Mouse (Mus musculus) spleen, postnatal 0 days (tissue): Measurements from ENCODE around the gene Nop56. TPM values are rescaled to one million over a fixed set of nuclear protein-coding genes. Genes with fewer than 3 reads are reported as not detected.

ENCODE experiments used
- polyA plus RNA-seq: library from polyadenylated mRNA; unstranded; fragments of >200 nt; fragmentation: Nextera tagmentation; extraction: Ambion mirVana; gene quantifications from 2 replicates; pipeline ENCODE4 v1.2.1, GENCODE M21; 2015

The Nop56 gene
- 207 and 228 TPM in 2 replicates for polyA plus RNA-seq

DNA sequence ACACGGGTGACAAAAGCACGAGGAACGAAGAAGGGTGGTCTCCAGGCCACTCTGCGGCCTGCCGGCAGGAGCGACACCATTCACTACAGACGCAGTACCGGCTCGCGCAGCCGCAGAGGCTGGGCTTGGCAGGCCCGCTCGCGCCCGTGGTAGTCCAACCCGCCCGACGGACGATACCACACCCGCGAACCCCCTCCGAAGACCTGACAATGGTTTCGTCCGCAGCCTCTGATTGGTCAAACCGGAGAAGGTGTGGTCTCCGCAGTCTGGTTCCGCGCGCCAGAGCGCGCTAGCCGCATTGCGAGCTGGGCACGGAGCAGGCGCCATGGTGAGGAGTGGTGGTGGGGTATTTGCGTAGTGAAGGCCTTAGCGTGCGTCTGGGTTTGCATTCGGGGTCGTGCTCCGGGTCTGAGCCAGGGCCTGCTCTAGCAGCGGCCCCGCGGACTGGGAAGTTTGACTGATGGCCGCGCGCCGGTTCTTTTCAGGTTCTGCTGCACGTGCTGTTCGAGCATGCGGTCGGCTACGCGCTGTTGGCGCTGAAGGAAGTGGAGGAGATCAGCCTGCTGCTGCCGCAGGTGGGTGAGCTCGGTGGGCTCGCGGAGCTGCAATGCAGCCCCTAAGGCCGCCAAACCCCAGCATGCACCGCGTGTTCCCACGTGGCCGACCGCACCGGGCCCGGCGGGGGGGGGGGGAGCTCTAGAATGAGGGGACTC, at the start of gene Nop56:
Gene Nop56, plus strand, starts transcription at position 282 of the 713 bp plus-strand sequence.

DNA sequence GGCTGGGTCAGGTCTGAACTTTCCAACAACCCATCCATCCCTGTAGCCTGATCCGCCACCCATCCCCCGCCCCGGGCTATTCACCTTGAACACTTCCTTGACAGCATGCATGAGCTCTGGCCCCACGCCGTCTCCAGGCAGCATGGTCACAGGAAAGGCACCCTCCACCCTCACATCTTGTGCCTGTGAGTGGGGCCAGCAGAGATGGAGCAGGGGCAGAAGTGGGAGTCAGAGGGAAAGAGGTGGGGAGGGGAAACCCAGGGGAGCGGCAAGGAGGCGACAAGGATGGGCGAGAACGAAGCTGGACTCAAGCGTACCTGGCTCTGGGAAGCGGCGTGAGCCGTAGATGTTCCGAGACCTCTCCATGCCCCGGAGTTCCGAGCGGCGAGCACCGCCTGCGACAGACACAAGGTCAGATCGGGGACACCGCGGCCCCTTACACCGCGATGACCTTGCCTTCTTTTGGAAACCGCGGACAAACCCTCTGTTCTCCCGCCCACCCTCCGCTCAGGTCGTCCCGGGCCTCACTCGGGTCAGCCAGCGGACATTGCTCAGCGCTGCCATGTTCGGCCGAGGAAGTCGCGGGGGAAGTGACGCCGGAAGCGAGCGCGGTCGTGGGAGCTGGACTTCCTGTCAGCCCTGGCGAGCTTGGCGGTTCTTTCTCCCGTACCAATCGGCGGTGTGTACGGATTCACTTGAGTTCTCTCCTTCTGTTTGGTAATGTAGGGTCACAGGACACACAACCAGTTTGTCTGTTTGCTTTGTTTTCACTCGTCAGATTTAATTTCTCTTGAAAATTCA, 9.8 kb downstream of the Nop56 start, which contains the start of gene Idh3b:
Gene Idh3b, minus strand, starts transcription at position 694 of the 801 bp plus-strand sequence.

DNA sequence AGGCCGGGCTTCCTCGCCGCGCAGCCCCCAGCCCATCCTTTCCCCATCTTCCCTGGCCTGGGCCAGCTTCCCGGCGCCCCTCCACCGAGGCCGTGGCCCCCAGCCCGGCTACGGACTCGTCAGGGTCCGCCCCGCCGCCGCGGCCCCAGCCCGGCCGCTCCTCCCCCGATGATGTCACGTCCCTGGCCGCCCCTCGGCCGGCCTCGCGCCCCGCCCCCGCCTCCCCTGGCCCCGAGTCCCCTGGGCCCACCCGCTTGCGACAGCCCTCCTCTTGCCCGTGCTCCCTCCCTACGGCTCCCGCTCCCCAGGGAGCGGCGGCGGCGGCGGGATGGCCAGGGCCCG, 20.7 kb downstream of the Nop56 start, which contains the start of gene Ebf4:
Gene Ebf4, plus strand, starts transcription at position 234 of the 342 bp plus-strand sequence.

Other genes starting within 250 kb of the Nop56 start
- gene Tgm6, start 162.0 kb upstream of the Nop56 start, polyA plus RNA-seq = not detected in 2 replicates
- 413 and 428 TPM in 2 replicates for gene Snrpb, start 95.0 kb upstream of the Nop56 start, polyA plus RNA-seq
- 0.13 TPM in 1 of 2 replicates, not detected in the other for gene Tmc2, start 79.2 kb upstream of the Nop56 start, polyA plus RNA-seq
- 84.4 and 94.5 TPM in 2 replicates for gene Idh3b, start 10.1 kb downstream of the Nop56 start, polyA plus RNA-seq
- 0.37 and 0.78 TPM in 2 replicates for gene Ebf4, start 20.7 kb downstream of the Nop56 start, polyA plus RNA-seq
- 18.5 and 23.9 TPM in 2 replicates for gene Cpxm1, start 123.1 kb downstream of the Nop56 start, polyA plus RNA-seq
- not detected in 2 replicates for gene Gm28372, start 130.8 kb downstream of the Nop56 start, polyA plus RNA-seq
- not detected in 2 replicates for gene 1700020A23Rik, start 130.8 kb downstream of the Nop56 start, polyA plus RNA-seq
- not detected in 2 replicates for gene Tmem239, start 132.0 kb downstream of the Nop56 start, polyA plus RNA-seq
- 51.9 and 56.3 TPM in 2 replicates for gene Vps16, start 149.9 kb downstream of the Nop56 start, polyA plus RNA-seq
- 3.8 and 4.5 TPM in 2 replicates for gene Pced1a, start 150.3 kb downstream of the Nop56 start, polyA plus RNA-seq
- gene Ptpra, start 175.8 kb downstream of the Nop56 start, polyA plus RNA-seq = 36.1 and 43.6 TPM in 2 replicates